Mouse (Mus musculus) brain, embryonic 14.5 days (tissue): Measurements from ENCODE around the gene Prdm13. TPM values are rescaled to one million over a fixed set of nuclear protein-coding genes. Genes with fewer than 3 reads are reported as not detected.

ENCODE experiments used
- DNase-seq: peaks from one replicate; pipeline ENCODE4 v3.0.0-alpha.2; 2011; ENCODE audit warnings: low read depth
- CTCF ChIP-seq: fragments of 200-500 bp; IDR thresholded peaks from 2 replicates; pipeline ENCODE4 v1.5.1; 2012; ENCODE audit warnings: inconsistent platforms, mild to moderate bottlenecking, moderate library complexity, borderline replicate concordance; ENCODE audit not compliant: insufficient read depth, insufficient read length; ENCODE audit errors: extremely low read depth
- POLR2A ChIP-seq: fragments of 200-500 bp; IDR thresholded peaks from 2 replicates; pipeline ENCODE4 v1.6.1; 2012; ENCODE audit warnings: mild to moderate bottlenecking, inconsistent platforms, borderline replicate concordance; ENCODE audit not compliant: poor library complexity, insufficient read depth, insufficient read length, severe bottlenecking; ENCODE audit errors: extremely low read depth
- polyA plus RNA-seq: library from polyadenylated mRNA; depleted of rRNA; stranded (reverse); fragments of >200 nt; gene quantifications from 2 replicates; pipeline ENCODE4 v1.2.3, GENCODE M21; 2012; rRNA removed

The Prdm13 gene
- polyA plus RNA-seq, 1 experiment, result 2.4 TPM

- TF ChIP-seq CTCF (no peak), POLR2A (no peak)
These were observed 11.7 kb downstream of the Prdm13 start for GRCm38 (mm10) chr4:21674042-21674441.

GRCm38 (mm10) chr4:21665961-21666360 is 19.8 kb downstream of the Prdm13 start:
- peak; percentile 93 for DNase-seq
- TF ChIP-seq CTCF, result no peak
- no peak for TF ChIP-seq POLR2A

More at GRCm38 (mm10) chr4:21674042-21674441, 11.7 kb downstream of the Prdm13 start:
- DNase-seq, result peak; percentile 57

- no peak for TF ChIP-seq POLR2A
- TF ChIP-seq CTCF, result no peak
- DNase-seq, result no peak
These were observed 27.6 kb downstream of the Prdm13 start for GRCm38 (mm10) chr4:21658184-21658583.

GRCm38 (mm10) chr4:21629275-21629583 is 56.5 kb downstream of the Prdm13 start:
- TF ChIP-seq POLR2A (no peak), CTCF (no peak)
- no peak for DNase-seq

GRCm38 (mm10) chr4:21628367-21629274 is 57.1 kb downstream of the Prdm13 start:
- TF ChIP-seq CTCF, result no peak
- TF ChIP-seq POLR2A, result no peak
- peak; percentile 23 for DNase-seq

Other genes starting within 250 kb of the Prdm13 start
- gene Ccnc, start 41.7 kb upstream of the Prdm13 start, polyA plus RNA-seq, result 27.0 and 28.5 TPM in 2 replicates
- gene Usp45, start 81.2 kb upstream of the Prdm13 start, polyA plus RNA-seq, result 10.4 and 10.9 TPM in 2 replicates
- 9.4 and 13.4 TPM in 2 replicates for gene Tstd3, start 81.2 kb upstream of the Prdm13 start, polyA plus RNA-seq
- 234 and 276 TPM in 2 replicates for gene Pnisr, start 161.6 kb upstream of the Prdm13 start, polyA plus RNA-seq
- gene Coq3, start 193.7 kb upstream of the Prdm13 start, polyA plus RNA-seq, result 6.6 and 6.9 TPM in 2 replicates
- gene Faxc, start 245.4 kb upstream of the Prdm13 start, polyA plus RNA-seq, result 33.7 and 54.3 TPM in 2 replicates